Mouse (Mus musculus) lung, adult 2 months (tissue): ENCODE results near the gene Tpra1.

ENCODE experiments used
- CTCF ChIP-seq: fragments of 200-500 bp; IDR thresholded peaks from 2 replicates; pipeline ENCODE4 v1.5.1; 2011; ENCODE audit warnings: mild to moderate bottlenecking, low read length, control low read depth; ENCODE audit not compliant: insufficient read depth
- POLR2A ChIP-seq: fragments of 200-500 bp; IDR thresholded peaks from 2 replicates; pipeline ENCODE4 v1.6.1; 2011; ENCODE audit warnings: low read depth, mild to moderate bottlenecking, control low read depth, low read length, borderline replicate concordance; ENCODE audit errors: extremely low read depth

DNA sequence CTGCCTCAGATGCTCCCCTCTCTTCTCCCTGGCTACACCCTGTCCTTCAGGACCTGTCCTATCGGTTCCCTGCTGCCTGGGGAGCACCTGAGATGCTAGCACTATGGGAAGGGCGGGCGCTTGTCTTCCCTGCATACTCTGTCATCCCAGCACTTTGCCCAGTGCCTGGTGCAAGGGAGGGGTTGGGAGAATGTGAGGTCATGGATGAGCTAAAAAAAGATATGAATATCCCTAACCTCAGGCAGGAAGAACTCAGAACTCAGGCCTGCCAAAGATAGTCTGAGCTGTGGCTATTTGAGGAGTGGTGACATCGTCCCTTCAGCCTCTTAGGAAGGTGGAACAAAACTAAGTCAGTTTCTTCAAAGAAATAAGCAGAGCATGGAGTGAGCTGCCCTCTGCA lies 39.6 kb downstream of the Tpra1 start:
- TF ChIP-seq CTCF (no peak), POLR2A (no peak)
